Mouse (Mus musculus) lung, postnatal 25 days (tissue): ENCODE measurements at regions not wholly inside any gene's neighbourhood (a gene's known extent, or its start where the extent isn't known, plus 50 kb on each side); places are given as distances from the start of the nearest gene placed in this dataset.

Experiments
- DNase-seq: peaks from one replicate; pipeline ENCODE4 v3.0.0; 2022; ENCODE audit warnings: low spot score

DNA sequence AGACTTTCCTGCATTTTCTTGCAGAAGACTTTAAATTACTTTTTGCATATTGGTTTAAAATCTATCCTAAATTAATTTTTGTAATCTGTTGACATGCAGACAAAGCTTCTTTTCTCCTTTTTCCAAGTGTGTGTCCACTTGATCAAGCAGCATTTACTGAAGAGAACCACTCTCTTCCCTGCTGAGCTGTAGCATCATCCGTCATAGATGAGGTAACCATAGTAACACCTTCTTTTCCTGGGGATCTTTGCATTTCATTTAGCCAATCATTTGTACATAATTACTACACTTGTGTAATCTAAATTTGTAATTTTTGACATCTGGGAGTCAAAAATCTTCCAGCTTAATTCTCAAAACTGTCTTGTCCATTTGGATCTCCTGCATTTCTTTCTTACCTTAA, 53.2 kb upstream of the Dnajc1 start:
- DNase-seq: no peak
